Comparison of ENCODE assay signal across 16 mouse cellular contexts in the genomic region with DNA sequence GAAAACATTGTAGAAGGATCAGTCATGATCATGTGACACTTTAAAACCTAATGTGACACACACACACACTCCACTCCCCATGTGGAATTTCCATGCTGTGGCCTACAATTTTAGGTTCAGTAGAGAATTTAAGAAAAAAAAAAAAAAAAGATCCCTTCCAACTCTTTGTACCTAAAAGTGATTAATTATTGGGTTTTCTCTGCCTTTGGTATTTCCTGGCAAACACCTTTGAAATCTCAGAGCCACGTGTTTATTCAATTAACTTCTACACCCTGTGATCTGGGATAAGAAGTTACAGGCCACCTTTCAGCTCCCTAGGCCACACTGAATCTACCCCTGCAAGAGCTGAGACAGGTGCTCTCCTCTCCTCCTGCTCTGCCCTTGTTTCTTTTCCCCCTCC.
"Had no signal": no experiment of that assay in that cellular context is flagged by ENCODE, and none has a peak within 500 bp of the region (broad histone marks: within the 10 kb centered on the region; RNA-seq: fewer than 3 reads in every experiment).

No protein-coding gene starts in this region.

- H3K9ac ChIP-seq: neural tube, embryonic 12.5 days; neural tube, embryonic 13.5 days; neural tube, embryonic 15.5 days; stomach, embryonic 15.5 days had no signal

- H3K27ac ChIP-seq: neural tube, embryonic 12.5 days; neural tube, embryonic 13.5 days; neural tube, embryonic 15.5 days; stomach, embryonic 15.5 days; stomach, postnatal 0 days had no signal

- H3K4me1 ChIP-seq: neural tube, embryonic 12.5 days; neural tube, embryonic 13.5 days; neural tube, embryonic 15.5 days; stomach, embryonic 15.5 days had no signal

- H3K36me3 ChIP-seq: neural tube, embryonic 12.5 days; neural tube, embryonic 13.5 days; neural tube, embryonic 15.5 days; stomach, embryonic 15.5 days had no signal

- H3K27me3 ChIP-seq: neural tube, embryonic 12.5 days; neural tube, embryonic 13.5 days; neural tube, embryonic 15.5 days; stomach, embryonic 15.5 days had no signal

- H3K4me3 ChIP-seq: neural tube, embryonic 12.5 days; neural tube, embryonic 13.5 days; neural tube, embryonic 15.5 days; stomach, embryonic 15.5 days had no signal

- DNase-seq: retina, postnatal 1 day; right cerebral cortex, postnatal 14 days; right cerebral cortex, postnatal 25 days; right cerebral cortex, postnatal 4 days; spleen, adult 18-20 months; thymus, adult 18-20 months; thymus, adult 2 months; thymus, postnatal 14 days; thymus, postnatal 25 days; thymus, postnatal 36 days; thymus, postnatal 4 days had no signal

- H3K4me2 ChIP-seq: neural tube, embryonic 12.5 days; neural tube, embryonic 13.5 days; neural tube, embryonic 15.5 days; stomach, embryonic 15.5 days had no signal

- H3K9me3 ChIP-seq: neural tube, embryonic 12.5 days; neural tube, embryonic 13.5 days; neural tube, embryonic 15.5 days; stomach, embryonic 15.5 days had no signal
